Mouse (Mus musculus) gastrocnemius, postnatal 10 days (tissue): ENCODE results near the gene Arhgef16. TPM values are rescaled to one million over a fixed set of nuclear protein-coding genes. Genes with fewer than 3 reads are reported as not detected.

Experiments
- DNase-seq: peaks from one replicate; pipeline ENCODE4 v3.0.0; 2021; ENCODE audit warnings: mixed read lengths
- total RNA-seq, 2 experiments: library from RNA; stranded (reverse); gene quantifications; 2 replicates each; pipeline ENCODE4 v1.2.3; 2021

The Arhgef16 gene
- total RNA-seq, 2 experiments from 2014 or later, result 0.45 to 0.99 TPM

GRCm38 (mm10) chr4:154293735-154294201 lies 7.7 kb downstream of the Arhgef16 start:
- no peak for DNase-seq

- no peak for DNase-seq
Measured at GRCm38 (mm10) chr4:154283671-154284070, 17.8 kb downstream of the Arhgef16 start.

- DNase-seq, result no peak
Measured at GRCm38 (mm10) chr4:154279481-154279880, 22.0 kb downstream of the Arhgef16 start.

GRCm38 (mm10) chr4:154273000-154273399 lies 28.5 kb downstream of the Arhgef16 start:
- DNase-seq, result peak; percentile 60

- DNase-seq, result no peak
Measured at GRCm38 (mm10) chr4:154269520-154269919, 32.0 kb downstream of the Arhgef16 start.

- DNase-seq, result no peak
Measured at GRCm38 (mm10) chr4:154267511-154267910, 34.0 kb downstream of the Arhgef16 start.

- DNase-seq, result no peak
Measured at GRCm38 (mm10) chr4:154262071-154262470, 39.4 kb downstream of the Arhgef16 start.

- DNase-seq, result no peak
Measured at GRCm38 (mm10) chr4:154260755-154261154, 40.7 kb downstream of the Arhgef16 start.

GRCm38 (mm10) chr4:154252537-154253255 lies 48.8 kb downstream of the Arhgef16 start:
- no peak for DNase-seq

GRCm38 (mm10) chr4:154249316-154249715 lies 52.2 kb downstream of the Arhgef16 start:
- DNase-seq, result no peak

- DNase-seq, result no peak
Measured at GRCm38 (mm10) chr4:154248092-154248805, 53.2 kb downstream of the Arhgef16 start.

GRCm38 (mm10) chr4:154247207-154248091 lies 54.0 kb downstream of the Arhgef16 start:
- DNase-seq, result no peak

GRCm38 (mm10) chr4:154246115-154247040 lies 55.1 kb downstream of the Arhgef16 start:
- peak; percentile 86 for DNase-seq

GRCm38 (mm10) chr4:154245342-154245741 lies 56.1 kb downstream of the Arhgef16 start:
- DNase-seq, result no peak

- DNase-seq, result no peak
Measured at GRCm38 (mm10) chr4:154240608-154241007, 60.9 kb downstream of the Arhgef16 start.

- DNase-seq, result no peak
Measured at GRCm38 (mm10) chr4:154239199-154239598, 62.3 kb downstream of the Arhgef16 start.

GRCm38 (mm10) chr4:154237306-154237705 lies 64.2 kb downstream of the Arhgef16 start:
- no peak for DNase-seq

GRCm38 (mm10) chr4:154236893-154237292 lies 64.6 kb downstream of the Arhgef16 start:
- no peak for DNase-seq

GRCm38 (mm10) chr4:154236001-154236400 lies 65.5 kb downstream of the Arhgef16 start:
- no peak for DNase-seq

GRCm38 (mm10) chr4:154232295-154232694 lies 69.2 kb downstream of the Arhgef16 start:
- DNase-seq, result no peak

GRCm38 (mm10) chr4:154231380-154231779 lies 70.1 kb downstream of the Arhgef16 start:
- DNase-seq, result no peak
